Mouse (Mus musculus): ENCODE results near the gene D430041D05Rik.
A peak's percentile ranks its signal among the peaks of the same experiment; 100 is the strongest.

The D430041D05Rik gene

DNA sequence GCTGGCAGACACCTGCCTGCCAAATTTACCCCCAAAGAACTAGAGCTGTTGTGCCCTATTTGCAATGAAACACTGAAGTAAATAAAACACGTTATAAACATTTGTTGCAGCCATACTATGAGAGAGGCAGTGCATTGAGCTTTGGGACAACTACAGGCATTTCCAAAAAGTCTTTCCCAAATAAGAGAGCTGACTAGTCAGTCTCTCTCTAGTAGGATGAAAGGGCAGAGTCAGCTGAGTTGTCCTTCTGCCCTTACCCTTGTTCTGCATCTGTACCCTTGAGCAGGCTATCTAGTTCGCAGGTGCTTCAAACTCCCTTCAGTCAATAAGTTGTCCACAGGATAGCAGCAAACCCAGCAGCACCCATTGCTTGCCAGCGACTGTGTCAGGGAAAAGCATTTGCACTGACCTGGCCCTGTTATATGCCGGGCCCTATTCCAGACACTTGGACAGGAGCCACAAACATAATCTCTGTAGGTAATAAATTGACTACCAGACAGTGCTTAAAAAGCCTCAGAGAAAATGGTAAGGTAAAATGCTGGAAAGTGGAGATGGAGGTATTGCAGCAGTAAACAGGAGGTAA lies at the start of gene D430041D05Rik:
D430041D05Rik (minus strand) TSS at position 51 of the 583 bp plus-strand sequence.
- Histone ChIP-seq H3K27me3 (ENCODE audit: insufficient read depth, low read length) (peaks cover 77% of the 10 kb centered on the region), H3K9me3 (ENCODE audit: low read length) (no peaks in the 10 kb centered on the region), H3K4me3 (replicated peaks; ENCODE audit: low read length) (peak within 1 kb of the TSS; percentile 82), H3K4me1 (replicated peaks; ENCODE audit: low read depth, low read length) (peaks cover 16% of the 10 kb centered on the region), H3K36me3 (ENCODE audit: insufficient read depth, low read length) (no peaks in the 10 kb centered on the region)
- no peak for TF ChIP-seq NANOG (IDR thresholded peaks at IDR 0.05; ENCODE audit: borderline replicate concordance, low read length)
- no peak for TF ChIP-seq POU5F1 (IDR thresholded peaks at IDR 0.05; ENCODE audit: borderline replicate concordance, low read length)
- TF ChIP-seq CTCF (conservative IDR thresholded peaks at IDR 0.05; ENCODE audit: low read length) = no peak

DNA sequence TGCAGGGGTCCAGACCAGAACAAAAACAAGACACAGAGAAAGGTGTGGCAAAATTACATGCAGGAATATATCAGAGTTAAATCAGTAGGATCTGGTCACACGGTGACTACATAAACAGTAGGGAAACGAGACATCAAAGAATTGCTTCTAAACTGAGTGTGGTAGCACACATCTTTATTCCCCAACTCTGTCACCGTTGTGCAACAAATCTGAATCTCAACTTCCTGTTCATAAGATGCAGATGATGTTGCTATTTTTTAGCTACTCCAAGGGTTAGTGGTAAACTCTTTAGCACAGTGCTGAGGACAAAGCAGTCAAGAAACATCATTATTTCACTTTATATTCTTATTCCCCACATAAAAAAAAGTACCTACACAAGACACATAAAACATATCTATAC lies 49.2 kb upstream of the D430041D05Rik start:
- Histone ChIP-seq H3K27me3 (ENCODE audit: insufficient read depth, low read length) (no peaks in the 10 kb centered on the region), H3K36me3 (ENCODE audit: insufficient read depth, low read length) (no peaks in the 10 kb centered on the region), H3K4me3 (replicated peaks; ENCODE audit: low read length) (no peak overlapping the region), H3K4me1 (replicated peaks; ENCODE audit: low read depth, low read length) (no peaks in the 10 kb centered on the region), H3K9me3 (ENCODE audit: low read length) (no peaks in the 10 kb centered on the region)
- TF ChIP-seq CTCF (conservative IDR thresholded peaks at IDR 0.05; ENCODE audit: low read length) (no peak), POU5F1 (IDR thresholded peaks at IDR 0.05; ENCODE audit: borderline replicate concordance, low read length) (no peak), NANOG (IDR thresholded peaks at IDR 0.05; ENCODE audit: borderline replicate concordance, low read length) (no peak)

DNA sequence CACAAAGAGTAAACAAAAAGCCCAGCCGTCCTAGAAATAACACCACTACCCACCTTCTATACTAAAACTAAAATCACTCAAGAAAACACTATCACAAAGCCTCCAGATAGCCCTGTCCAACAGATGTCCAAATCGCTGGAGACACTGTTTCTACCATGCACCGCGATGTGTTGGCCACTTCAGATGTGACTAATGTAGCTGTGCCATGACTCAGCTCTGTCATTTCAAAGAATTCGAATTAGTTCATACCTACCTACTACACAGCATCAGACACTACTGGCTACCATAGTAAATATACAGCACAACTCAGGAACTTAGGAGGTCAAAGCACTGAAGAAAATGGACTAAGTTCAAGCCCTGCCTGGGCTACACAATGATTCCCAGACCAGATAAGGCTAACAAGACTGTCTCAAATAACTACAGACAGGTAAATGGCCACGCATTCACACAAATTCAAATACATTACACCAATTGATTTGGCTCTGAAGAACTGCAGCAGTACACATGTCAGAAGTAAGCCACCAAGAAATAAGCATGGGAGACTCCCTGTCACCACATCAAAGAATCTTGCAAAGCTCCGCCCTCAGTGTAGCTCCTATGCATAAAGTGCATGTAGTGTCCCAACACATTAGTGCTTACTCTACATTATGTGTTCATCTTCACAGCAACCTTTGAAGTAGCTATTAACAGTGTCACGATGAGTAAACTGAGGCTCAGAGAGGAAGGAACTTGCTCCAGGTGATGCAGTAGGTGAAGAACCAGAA lies 47.9 kb upstream of the D430041D05Rik start:
- H3K4me1 ChIP-seq (replicated peaks; ENCODE audit: low read depth, low read length) = no peaks in the 10 kb centered on the region
- no peaks in the 10 kb centered on the region for H3K9me3 ChIP-seq (ENCODE audit: low read length)
- no peak overlapping the region for H3K4me3 ChIP-seq (replicated peaks; ENCODE audit: low read length)
- H3K27me3 ChIP-seq (ENCODE audit: insufficient read depth, low read length) = no peaks in the 10 kb centered on the region
- no peak for TF ChIP-seq POU5F1 (IDR thresholded peaks at IDR 0.05; ENCODE audit: borderline replicate concordance, low read length)
- TF ChIP-seq NANOG (IDR thresholded peaks at IDR 0.05; ENCODE audit: borderline replicate concordance, low read length) = no peak
- no peak for TF ChIP-seq CTCF (conservative IDR thresholded peaks at IDR 0.05; ENCODE audit: low read length)
- no peaks in the 10 kb centered on the region for H3K36me3 ChIP-seq (ENCODE audit: insufficient read depth, low read length)

- TF ChIP-seq NANOG (IDR thresholded peaks at IDR 0.05; ENCODE audit: borderline replicate concordance, low read length) (no peak), CTCF (conservative IDR thresholded peaks at IDR 0.05; ENCODE audit: low read length) (no peak), POU5F1 (IDR thresholded peaks at IDR 0.05; ENCODE audit: borderline replicate concordance, low read length) (no peak)
- no peaks in the 10 kb centered on the region for H3K4me1 ChIP-seq (replicated peaks; ENCODE audit: low read depth, low read length)
- H3K36me3 ChIP-seq (ENCODE audit: insufficient read depth, low read length) = no peaks in the 10 kb centered on the region
- H3K4me3 ChIP-seq (replicated peaks; ENCODE audit: low read length) = no peak overlapping the region
- H3K27me3 ChIP-seq (ENCODE audit: insufficient read depth, low read length) = no peaks in the 10 kb centered on the region
- no peaks in the 10 kb centered on the region for H3K9me3 ChIP-seq (ENCODE audit: low read length)
These were observed 46.3 kb upstream of the D430041D05Rik start for GRCm38 (mm10) chr2:104457106-104457505.

DNA sequence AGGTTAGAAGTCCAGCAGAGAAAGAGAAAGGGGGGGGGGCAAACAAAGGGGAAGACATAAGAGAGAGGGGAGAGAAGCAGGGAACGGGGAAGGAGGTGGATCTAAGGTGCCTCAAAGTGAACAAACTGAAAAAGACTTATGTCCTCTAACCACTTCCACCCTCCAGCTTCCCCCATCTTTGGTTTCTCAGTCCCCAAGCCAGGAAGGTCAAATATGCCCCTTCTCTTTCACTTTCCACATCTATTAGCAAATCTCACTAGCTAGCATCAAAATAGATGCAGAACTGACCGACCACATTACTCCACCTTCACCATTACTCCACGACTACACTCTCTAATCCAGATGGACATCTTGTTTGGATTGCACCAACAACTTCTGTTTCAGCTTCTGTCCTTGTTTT lies 39.9 kb upstream of the D430041D05Rik start:
- H3K9me3 ChIP-seq (ENCODE audit: low read length) = no peaks in the 10 kb centered on the region
- H3K36me3 ChIP-seq (ENCODE audit: insufficient read depth, low read length) = no peaks in the 10 kb centered on the region
- H3K4me3 ChIP-seq (replicated peaks; ENCODE audit: low read length) = no peak overlapping the region
- H3K27me3 ChIP-seq (ENCODE audit: insufficient read depth, low read length) = no peaks in the 10 kb centered on the region
- no peaks in the 10 kb centered on the region for H3K4me1 ChIP-seq (replicated peaks; ENCODE audit: low read depth, low read length)
- TF ChIP-seq POU5F1 (IDR thresholded peaks at IDR 0.05; ENCODE audit: borderline replicate concordance, low read length) (no peak), CTCF (conservative IDR thresholded peaks at IDR 0.05; ENCODE audit: low read length) (no peak), NANOG (IDR thresholded peaks at IDR 0.05; ENCODE audit: borderline replicate concordance, low read length) (no peak)

GRCm38 (mm10) chr2:104449191-104449590 lies 38.4 kb upstream of the D430041D05Rik start:
- Histone ChIP-seq H3K4me3 (replicated peaks; ENCODE audit: low read length) (no peak overlapping the region), H3K4me1 (replicated peaks; ENCODE audit: low read depth, low read length) (no peaks in the 10 kb centered on the region), H3K36me3 (ENCODE audit: insufficient read depth, low read length) (no peaks in the 10 kb centered on the region), H3K27me3 (ENCODE audit: insufficient read depth, low read length) (no peaks in the 10 kb centered on the region), H3K9me3 (ENCODE audit: low read length) (no peaks in the 10 kb centered on the region)
- no peak for TF ChIP-seq POU5F1 (IDR thresholded peaks at IDR 0.05; ENCODE audit: borderline replicate concordance, low read length)
- no peak for TF ChIP-seq NANOG (IDR thresholded peaks at IDR 0.05; ENCODE audit: borderline replicate concordance, low read length)
- TF ChIP-seq CTCF (conservative IDR thresholded peaks at IDR 0.05; ENCODE audit: low read length) = no peak

GRCm38 (mm10) chr2:104448201-104448600 lies 37.4 kb upstream of the D430041D05Rik start:
- H3K36me3 ChIP-seq (ENCODE audit: insufficient read depth, low read length) = no peaks in the 10 kb centered on the region
- H3K9me3 ChIP-seq (ENCODE audit: low read length) = no peaks in the 10 kb centered on the region
- no peaks in the 10 kb centered on the region for H3K27me3 ChIP-seq (ENCODE audit: insufficient read depth, low read length)
- no peak overlapping the region for H3K4me3 ChIP-seq (replicated peaks; ENCODE audit: low read length)
- H3K4me1 ChIP-seq (replicated peaks; ENCODE audit: low read depth, low read length) = no peaks in the 10 kb centered on the region
- no peak for TF ChIP-seq CTCF (conservative IDR thresholded peaks at IDR 0.05; ENCODE audit: low read length)
- no peak for TF ChIP-seq POU5F1 (IDR thresholded peaks at IDR 0.05; ENCODE audit: borderline replicate concordance, low read length)

GRCm38 (mm10) chr2:104446016-104446415 lies 35.2 kb upstream of the D430041D05Rik start:
- TF ChIP-seq POU5F1 (IDR thresholded peaks at IDR 0.05; ENCODE audit: borderline replicate concordance, low read length) (no peak), CTCF (conservative IDR thresholded peaks at IDR 0.05; ENCODE audit: low read length) (no peak), NANOG (IDR thresholded peaks at IDR 0.05; ENCODE audit: borderline replicate concordance, low read length) (no peak)
- peaks cover 17% of the 10 kb centered on the region for H3K4me1 ChIP-seq (replicated peaks; ENCODE audit: low read depth, low read length)
- no peak overlapping the region for H3K4me3 ChIP-seq (replicated peaks; ENCODE audit: low read length)
- H3K36me3 ChIP-seq (ENCODE audit: insufficient read depth, low read length) = no peaks in the 10 kb centered on the region
- H3K9me3 ChIP-seq (ENCODE audit: low read length) = no peaks in the 10 kb centered on the region
- no peaks in the 10 kb centered on the region for H3K27me3 ChIP-seq (ENCODE audit: insufficient read depth, low read length)
